Mouse (Mus musculus) macrophage (primary cell): ENCODE results near the gene Ncam1. TPM values are rescaled to one million over a fixed set of nuclear protein-coding genes. Genes with fewer than 3 reads are reported as not detected.

ENCODE experiments used
- H3K27ac ChIP-seq: fragments of 350-480 bp; formaldehyde crosslinking; 2 replicates; pipeline ENCODE4 v1.9.0; 2021
- H3K36me3 ChIP-seq: fragments of 350-480 bp; formaldehyde crosslinking; 2 replicates; pipeline ENCODE4 v1.9.0; 2021; ENCODE audit errors: inconsistent target
- H3K4me3 ChIP-seq: fragments of 350-480 bp; formaldehyde crosslinking; 2 replicates; pipeline ENCODE4 v1.9.0; 2021; ENCODE audit errors: inconsistent target
- H3K79me2 ChIP-seq: fragments of 350-480 bp; formaldehyde crosslinking; 2 replicates; pipeline ENCODE4 v1.9.0; 2021; ENCODE audit errors: inconsistent target
- WGBS: methylation state at CpG from one replicate; pipeline ENCODE4 v1.1.7; 2026; ENCODE audit warnings: inconsistent platforms; ENCODE audit not compliant: missing documents; 5-methylcytosine and 5-hydroxymethylcytosine counted together
- polyA plus RNA-seq: library from polyadenylated mRNA; stranded (reverse); fragments of 250-400 nt; gene quantifications from 3 replicates; pipeline ENCODE4 v1.2.4, GENCODE M21; 2018; ENCODE audit warnings: inconsistent platforms

The Ncam1 gene
- polyA plus RNA-seq, 1 experiment from 2014 or later, result 0.06 TPM

- Histone ChIP-seq H3K36me3 (no peaks in the 10 kb centered on the region), H3K4me3 (no peak overlapping the region), H3K27ac (no peak overlapping the region), H3K79me2 (no peaks in the 10 kb centered on the region)
- 84% methylated on average over 5 of the region's 5 CpGs for WGBS
These were observed 65.0 kb downstream of the Ncam1 start for GRCm38 (mm10) chr9:49733726-49734125.

GRCm38 (mm10) chr9:49729479-49729878 lies 69.2 kb downstream of the Ncam1 start:
- Histone ChIP-seq H3K79me2 (no peaks in the 10 kb centered on the region), H3K27ac (no peak overlapping the region), H3K4me3 (no peak overlapping the region), H3K36me3 (no peaks in the 10 kb centered on the region)
- WGBS, result 68% methylated on average over 3 of the region's 3 CpGs

- Histone ChIP-seq H3K79me2 (no peaks in the 10 kb centered on the region), H3K36me3 (no peaks in the 10 kb centered on the region)
- WGBS, result 81% methylated on average over 8 of the region's 8 CpGs
These were observed 70.5 kb downstream of the Ncam1 start for GRCm38 (mm10) chr9:49728211-49728610.

GRCm38 (mm10) chr9:49722765-49723164 lies 76.0 kb downstream of the Ncam1 start:
- Histone ChIP-seq H3K27ac (no peak overlapping the region), H3K79me2 (no peaks in the 10 kb centered on the region), H3K4me3 (no peak overlapping the region), H3K36me3 (no peaks in the 10 kb centered on the region)
- WGBS, result 88% methylated on average over 5 of the region's 5 CpGs

More at GRCm38 (mm10) chr9:49728211-49728610, 70.5 kb downstream of the Ncam1 start:
- no peak overlapping the region for H3K4me3 ChIP-seq
- H3K27ac ChIP-seq, result no peak overlapping the region

DNA sequence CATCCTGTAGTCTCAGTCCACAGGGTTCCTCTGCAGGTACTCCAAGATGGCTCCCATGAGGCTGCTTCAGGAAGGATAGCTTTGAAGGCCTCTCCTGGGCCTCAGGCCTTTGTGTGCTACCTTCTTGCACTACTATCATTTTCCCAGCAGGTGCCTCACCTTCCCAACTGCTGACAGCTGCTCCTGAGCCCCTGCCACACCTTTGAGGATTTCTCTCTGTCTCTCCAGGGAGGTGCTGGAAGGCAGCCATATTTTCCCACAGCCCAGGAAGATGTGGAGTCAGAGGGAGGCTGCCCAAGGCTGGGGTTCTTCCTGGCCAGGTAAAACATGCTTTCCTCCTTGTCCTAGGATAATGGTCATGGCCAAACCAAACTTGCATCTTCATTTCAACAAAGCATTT lies 83.6 kb downstream of the Ncam1 start:
- no peaks in the 10 kb centered on the region for H3K79me2 ChIP-seq
- H3K4me3 ChIP-seq, result no peak overlapping the region
- H3K36me3 ChIP-seq, result no peaks in the 10 kb centered on the region
- H3K27ac ChIP-seq, result no peak overlapping the region

DNA sequence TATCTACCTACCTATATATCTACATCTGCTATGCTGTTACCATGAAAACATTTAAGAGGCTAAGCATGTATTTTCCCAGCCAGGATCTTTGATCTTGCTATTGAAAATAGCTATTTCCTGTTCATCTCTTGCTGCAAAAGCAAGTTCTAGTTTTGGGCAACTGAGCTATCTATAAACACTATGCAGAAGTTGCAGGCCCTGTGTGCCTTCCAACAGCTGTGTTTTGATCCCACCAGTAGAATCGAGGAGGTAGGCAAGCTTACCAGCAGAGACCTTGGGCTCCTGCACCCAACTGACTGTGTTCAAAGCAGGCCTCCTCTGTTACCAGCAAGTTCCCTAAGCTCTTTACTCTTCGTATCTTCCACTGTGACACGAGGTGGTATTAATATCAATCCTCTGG lies 84.6 kb downstream of the Ncam1 start:
- H3K27ac ChIP-seq, result no peak overlapping the region
- no peak overlapping the region for H3K4me3 ChIP-seq
- H3K79me2 ChIP-seq, result no peaks in the 10 kb centered on the region
- H3K36me3 ChIP-seq, result no peaks in the 10 kb centered on the region
- WGBS, result 87% methylated on average over 3 of the region's 3 CpGs

DNA sequence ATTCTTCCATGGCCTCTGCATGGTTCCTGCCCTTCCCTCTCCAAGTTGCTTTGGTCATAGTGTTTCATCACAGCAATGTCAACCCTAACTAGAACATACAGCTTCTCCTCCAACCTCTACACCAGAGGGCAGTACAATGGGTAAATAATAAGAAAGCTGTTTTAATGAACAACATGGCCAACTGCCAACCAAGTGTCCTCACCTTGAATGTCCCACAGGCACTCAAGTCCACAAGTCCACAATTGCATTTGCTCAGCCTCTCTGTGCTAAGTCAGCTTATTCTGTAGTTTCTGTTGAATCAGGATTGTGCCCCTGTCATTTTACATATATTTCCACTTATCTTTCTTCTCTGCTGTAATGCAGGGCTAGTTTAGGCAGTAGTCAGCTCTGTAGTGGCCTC lies 91.1 kb downstream of the Ncam1 start:
- no peak overlapping the region for H3K4me3 ChIP-seq
- H3K79me2 ChIP-seq, result no peaks in the 10 kb centered on the region
- H3K36me3 ChIP-seq, result no peaks in the 10 kb centered on the region
- no peak overlapping the region for H3K27ac ChIP-seq

DNA sequence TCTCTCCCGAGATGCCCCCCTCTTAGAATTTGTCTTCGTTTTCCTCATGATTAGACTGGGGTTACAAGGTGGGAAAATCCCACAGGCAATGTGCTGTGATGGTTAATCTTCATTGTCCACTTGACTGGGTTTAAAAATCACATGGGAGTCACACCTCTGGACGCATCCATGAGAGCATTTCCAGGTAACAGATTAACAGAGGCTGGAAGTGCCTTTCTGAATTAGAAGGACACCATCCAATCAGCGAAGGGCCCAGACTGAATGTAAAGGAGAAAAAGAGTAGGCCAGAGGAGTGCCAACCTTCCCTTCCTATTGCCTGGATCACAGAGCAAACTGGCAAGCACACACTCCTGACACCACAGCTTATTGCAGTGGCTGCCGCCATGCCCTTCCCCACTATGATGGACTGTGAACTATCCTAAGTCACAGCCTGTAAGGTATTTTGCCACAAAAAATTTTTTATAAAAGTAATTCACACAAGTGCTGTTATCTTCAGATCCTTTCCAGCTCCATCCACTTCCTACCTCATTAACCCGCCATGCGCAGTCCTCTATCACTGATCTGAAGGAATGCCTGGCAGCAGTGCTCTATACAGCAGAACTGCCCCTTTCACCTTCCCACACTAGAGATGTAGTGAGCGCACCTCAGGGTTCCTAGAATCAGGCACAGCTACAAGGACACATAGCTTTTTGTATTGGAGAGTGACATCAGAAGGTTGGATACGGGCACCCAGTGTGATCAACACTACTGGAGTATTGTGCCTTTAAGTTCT lies 94.3 kb downstream of the Ncam1 start:
- Histone ChIP-seq H3K36me3 (no peaks in the 10 kb centered on the region), H3K4me3 (no peak overlapping the region), H3K79me2 (no peaks in the 10 kb centered on the region), H3K27ac (no peak overlapping the region)
- WGBS, result 91% methylated on average over 9 of the region's 9 CpGs

DNA sequence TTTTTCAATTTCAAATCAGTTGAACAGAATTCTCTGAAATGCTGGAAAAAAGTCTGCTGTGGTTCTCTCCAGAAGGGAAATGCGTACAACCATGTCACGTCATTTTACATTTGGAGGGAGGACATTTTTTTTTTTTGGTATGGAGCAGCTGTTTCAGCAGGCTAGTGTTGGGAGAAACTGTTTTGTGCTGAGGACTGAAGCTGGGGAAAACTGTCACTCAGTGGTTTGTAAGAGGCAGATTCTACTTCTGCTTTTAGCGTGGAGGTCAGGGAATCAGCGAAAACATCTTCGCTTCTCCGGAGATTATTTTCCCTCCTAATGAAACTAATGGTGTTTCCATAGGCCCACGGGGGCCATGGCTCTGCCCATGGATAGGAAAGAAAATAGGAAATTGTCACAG lies 103.4 kb downstream of the Ncam1 start:
- Histone ChIP-seq H3K27ac (no peak overlapping the region), H3K79me2 (no peaks in the 10 kb centered on the region), H3K36me3 (no peaks in the 10 kb centered on the region), H3K4me3 (no peak overlapping the region)
- 25% methylated on average over 7 of the region's 7 CpGs for whole genome bisulfite sequencing

DNA sequence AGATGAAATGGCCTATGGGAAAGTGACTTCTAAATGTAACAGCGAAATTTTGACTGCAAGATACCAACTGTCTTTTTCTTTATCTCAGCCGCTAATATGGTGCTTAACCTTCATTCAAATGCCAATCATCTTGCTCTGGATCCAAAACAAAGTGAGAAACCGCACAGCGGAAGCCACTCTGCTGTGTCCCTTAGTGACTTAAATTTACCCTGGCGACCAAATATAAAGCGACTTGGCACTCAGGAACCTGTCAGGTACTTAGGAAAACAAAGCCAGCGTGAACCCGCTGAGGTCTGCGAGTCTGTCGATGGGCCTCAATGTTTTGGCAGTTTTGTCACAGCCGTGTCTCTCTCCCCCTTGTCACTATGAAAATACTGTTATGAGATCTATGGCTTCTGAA lies 105.9 kb downstream of the Ncam1 start:
- Histone ChIP-seq H3K27ac (no peak overlapping the region), H3K4me3 (no peak overlapping the region), H3K36me3 (no peaks in the 10 kb centered on the region), H3K79me2 (no peaks in the 10 kb centered on the region)
- WGBS, result 94% methylated on average over 11 of the region's 11 CpGs

DNA sequence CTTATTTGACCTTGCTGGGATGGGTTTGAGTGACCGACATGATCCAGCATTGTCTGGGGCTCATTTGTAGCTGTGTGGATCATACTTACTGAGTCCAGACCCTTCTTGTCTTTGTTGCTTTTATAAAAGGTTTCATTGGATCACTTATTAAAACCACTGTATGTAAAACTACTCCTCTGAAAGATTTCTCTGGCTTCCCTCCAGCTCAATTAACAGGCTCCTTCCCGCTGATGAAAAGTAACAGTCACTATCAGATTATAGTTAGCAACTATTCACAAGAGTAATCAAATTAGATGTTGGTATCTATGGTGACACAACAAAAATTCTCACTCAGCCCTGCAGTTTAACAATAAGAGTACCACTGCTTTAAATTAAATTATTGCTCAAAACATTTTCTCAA lies 107.4 kb downstream of the Ncam1 start:
- no peak overlapping the region for H3K27ac ChIP-seq
- 92% methylated on average over 2 of the region's 2 CpGs for WGBS
- H3K36me3 ChIP-seq, result no peaks in the 10 kb centered on the region
- H3K4me3 ChIP-seq, result no peak overlapping the region
- H3K79me2 ChIP-seq, result no peaks in the 10 kb centered on the region

- no peak overlapping the region for H3K4me3 ChIP-seq
- no peak overlapping the region for H3K27ac ChIP-seq
- WGBS, result 79% methylated on average over 8 of the region's 8 CpGs
- no peaks in the 10 kb centered on the region for H3K36me3 ChIP-seq
- no peaks in the 10 kb centered on the region for H3K79me2 ChIP-seq
These were observed 115.0 kb downstream of the Ncam1 start for GRCm38 (mm10) chr9:49683566-49684273.

DNA sequence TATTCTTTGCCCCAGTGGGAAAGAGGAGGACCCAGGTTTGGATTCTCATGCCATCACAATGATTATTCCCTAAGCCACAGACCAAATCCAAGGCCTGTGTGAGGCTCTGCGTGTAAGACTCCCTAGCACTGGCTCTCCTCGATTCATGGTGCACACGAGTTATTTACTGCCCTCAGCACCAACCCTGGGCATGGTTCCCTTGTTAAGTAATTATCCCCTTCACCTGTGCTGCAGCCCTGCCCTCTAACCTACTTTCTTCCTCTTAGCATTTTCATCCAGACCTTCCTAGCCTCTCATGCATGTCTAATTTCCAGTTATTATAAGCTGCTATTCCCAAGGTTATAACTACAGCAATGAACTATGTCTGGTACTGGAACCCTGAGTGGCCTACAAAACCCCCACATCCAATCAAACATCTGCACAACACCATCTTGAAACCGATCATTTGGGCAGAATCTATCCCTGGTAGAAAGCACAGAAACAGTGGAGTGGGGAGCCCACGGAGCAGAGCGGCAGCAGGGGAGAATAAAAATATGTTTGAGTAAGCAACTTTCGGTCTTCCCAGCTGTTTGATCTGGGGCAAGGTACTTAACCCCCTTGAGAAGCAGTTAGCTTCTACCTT lies 116.8 kb downstream of the Ncam1 start:
- H3K36me3 ChIP-seq, result no peaks in the 10 kb centered on the region
- no peaks in the 10 kb centered on the region for H3K79me2 ChIP-seq
- no peak overlapping the region for H3K4me3 ChIP-seq
- WGBS, result 85% methylated on average over 4 of the region's 7 CpGs
- H3K27ac ChIP-seq, result no peak overlapping the region

- H3K4me3 ChIP-seq, result no peak overlapping the region
- no peaks in the 10 kb centered on the region for H3K79me2 ChIP-seq
- WGBS, result 65% methylated on average over 3 of the region's 3 CpGs
- no peaks in the 10 kb centered on the region for H3K36me3 ChIP-seq
- no peak overlapping the region for H3K27ac ChIP-seq
These were observed 119.5 kb downstream of the Ncam1 start for GRCm38 (mm10) chr9:49679270-49679669.

GRCm38 (mm10) chr9:49675696-49676465 lies 122.8 kb downstream of the Ncam1 start:
- Histone ChIP-seq H3K27ac (no peak overlapping the region), H3K4me3 (no peak overlapping the region), H3K79me2 (no peaks in the 10 kb centered on the region), H3K36me3 (no peaks in the 10 kb centered on the region)
- 93% methylated on average over 9 of the region's 9 CpGs for WGBS
